Mouse (Mus musculus): ENCODE measurements around the gene Ccdc87. TPM values are rescaled to one million over a fixed set of nuclear protein-coding genes. Genes with fewer than 3 reads are reported as not detected.

Gene Ccdc87
- total and polyA plus RNA-seq, 3 experiments = not detected

DNA sequence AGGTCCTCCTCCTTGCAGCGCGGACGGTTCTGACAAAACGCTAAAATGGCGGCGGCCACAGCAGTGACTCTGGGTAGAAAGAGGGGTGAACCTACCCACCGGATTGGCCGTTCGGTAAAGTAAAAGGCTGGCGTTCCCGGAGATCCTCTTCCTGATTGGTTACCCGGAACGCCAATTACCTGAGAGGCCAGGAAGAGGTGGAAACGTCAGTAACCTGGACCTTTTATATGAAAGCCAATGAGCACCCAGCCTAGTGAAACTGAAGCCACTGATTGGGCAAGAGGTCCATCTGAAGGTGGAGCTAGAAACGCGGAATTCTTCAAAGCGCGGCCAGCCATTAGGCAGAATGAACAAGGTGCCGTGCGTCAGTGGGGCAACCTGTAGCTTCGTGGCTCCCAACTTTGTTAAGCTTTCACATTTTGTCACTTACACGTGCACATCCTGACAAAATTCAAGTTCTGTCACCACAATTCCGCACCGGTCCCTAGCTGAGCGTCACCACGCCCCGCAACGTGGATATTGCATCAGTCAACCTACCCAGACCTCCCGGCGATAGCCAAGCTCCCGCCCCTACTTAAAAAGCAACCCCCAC lies 45.2 kb upstream of the Ccdc87 start, which contains the start of gene Rbm4 (continued):
- TF ChIP-seq CHD1 (IDR thresholded peaks at IDR 0.05; ENCODE audit: low read depth, low read length) (no peak), PAX5 (IDR thresholded peaks at IDR 0.05; ENCODE audit: low read length) (no peak), KAT2A (IDR thresholded peaks at IDR 0.05; ENCODE audit: insufficient replicate concordance, low read length) (peak; percentile 72; the same call in 1 of the 2 replicates), TCF12 (IDR thresholded peaks at IDR 0.05; ENCODE audit: low read depth, low read length) (peak; percentile 76), JUN (IDR thresholded peaks at IDR 0.05; ENCODE audit: insufficient read depth, low read depth, low read length) (no peak), ZMIZ1 (IDR thresholded peaks at IDR 0.05; ENCODE audit: low read depth, low read length) (peak; percentile 81; the same call in 1 of the 2 replicates), POLR2A (IDR thresholded peaks at IDR 0.05; ENCODE audit: low read depth, low read length) (peak; percentile 84), USF1 (IDR thresholded peaks at IDR 0.05; ENCODE audit: low read depth, low read length) (no peak), USF2 (conservative IDR thresholded peaks at IDR 0.05; ENCODE audit: low read depth, low read length) (no peak), MAX (IDR thresholded peaks at IDR 0.05; ENCODE audit: low read length) (peak; percentile 95)

DNA sequence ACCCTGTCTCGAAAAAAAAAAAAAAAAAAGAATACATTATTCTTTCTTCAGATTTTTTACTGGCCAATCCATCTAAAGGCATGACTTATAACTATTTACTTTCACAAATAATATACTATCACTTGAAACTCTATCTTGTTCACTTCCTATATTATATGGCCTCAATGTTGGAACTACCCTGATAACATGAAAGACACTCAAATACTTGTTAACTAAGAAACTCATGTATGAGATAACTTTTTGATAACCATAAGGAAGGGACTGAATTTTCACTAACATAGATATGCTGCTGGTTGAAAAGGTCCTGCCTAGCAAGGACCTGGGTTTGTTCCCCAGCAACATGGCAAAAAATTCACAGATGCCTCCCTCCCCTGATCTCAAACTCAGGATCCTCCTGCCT lies 43.2 kb upstream of the Ccdc87 start:
- H3K79me2 ChIP-seq (replicated peaks; ENCODE audit: control insufficient read depth, extremely low read depth, insufficient read depth, poor library complexity, severe bottlenecking) = peaks cover 87% of the 10 kb centered on the region
- no peaks in the 10 kb centered on the region for H3K27me3 ChIP-seq (replicated peaks)
- H3K9ac ChIP-seq (ENCODE audit: insufficient read depth, low read depth) = no peak overlapping the region
- H3K9me3 ChIP-seq (replicated peaks; ENCODE audit: low read length) = no peaks in the 10 kb centered on the region
- no peak overlapping the region for H3K4me2 ChIP-seq (ENCODE audit: insufficient read depth, low read depth, poor library complexity, severe bottlenecking)
- H3K36me3 ChIP-seq (replicated peaks in 1 of 2; ENCODE audit: control insufficient read depth in 1 of 2, insufficient read depth in 1 of 2, low read length in 1 of 2) = peaks cover 25 to 56% of the 10 kb centered on the region in 2 experiments
- no peak overlapping the region for H3K4me3 ChIP-seq (replicated peaks in 1 of 3; ENCODE audit: low read depth in 2 of 3, low read length in 2 of 3, poor library complexity in 1 of 3)
- in situ Hi-C loops (cut with MboI; ENCODE audit: low pct_ligation_motif_present, low pct_unique_long_range_greater_than_20kb, low sequenced_read_pairs) (no loop called here), dilution Hi-C loops (cut with MboI; ENCODE audit: extremely low pct_ligation_motif_present, extremely low pct_unique_long_range_greater_than_20kb, low sequenced_read_pairs) (no loop called here)
- TF ChIP-seq UBTF (IDR thresholded peaks at IDR 0.05; ENCODE audit: low read depth, low read length) (no peak), MYC (IDR thresholded peaks at IDR 0.05; ENCODE audit: low read depth, low read length) (no peak), USF1 (IDR thresholded peaks at IDR 0.05; ENCODE audit: low read depth, low read length) (no peak), RCOR1 (conservative IDR thresholded peaks at IDR 0.05; ENCODE audit: low read depth, low read length) (no peak), ZKSCAN1 (IDR thresholded peaks at IDR 0.05; ENCODE audit: borderline replicate concordance, low read depth, low read length) (no peak), POLR2AphosphoS2 (IDR thresholded peaks at IDR 0.05; ENCODE audit: low read depth, low read length) (no peak), MAX (IDR thresholded peaks at IDR 0.05; ENCODE audit: low read length) (no peak), BHLHE40 (IDR thresholded peaks at IDR 0.05; ENCODE audit: low read depth, low read length) (no peak), NRF1 (IDR thresholded peaks at IDR 0.05; ENCODE audit: low read depth, low read length) (no peak), E2F4 (IDR thresholded peaks at IDR 0.05; ENCODE audit: insufficient replicate concordance, low read depth, low read length) (no peak), NELFE (IDR thresholded peaks at IDR 0.05; ENCODE audit: low read depth, low read length) (no peak), PAX5 (IDR thresholded peaks at IDR 0.05; ENCODE audit: low read length) (no peak), RAD21 (IDR thresholded peaks at IDR 0.05; ENCODE audit: low read depth, low read length) (no peak), MEF2A (IDR thresholded peaks at IDR 0.05; ENCODE audit: borderline replicate concordance, low read depth, low read length) (no peak), SIN3A (IDR thresholded peaks at IDR 0.05; ENCODE audit: low read length) (no peak), ZC3H11A (IDR thresholded peaks at IDR 0.05; ENCODE audit: low read depth, low read length) (no peak), MAZ (IDR thresholded peaks at IDR 0.05; ENCODE audit: low read depth, low read length) (no peak), JUN (IDR thresholded peaks at IDR 0.05; ENCODE audit: insufficient read depth, low read depth, low read length) (no peak), CHD1 (IDR thresholded peaks at IDR 0.05; ENCODE audit: low read depth, low read length) (no peak)
- DNase-seq (ENCODE audit: extremely low read depth) = no peak
- H3K4me1 ChIP-seq (ENCODE audit: control insufficient read depth in 1 of 2, insufficient read depth in 2 of 2) = peaks cover 6 to 29% of the 10 kb centered on the region in 2 experiments; a peak in 3 of 4 replicates
- H3K27ac ChIP-seq (ENCODE audit: insufficient read depth, low read depth) = no peak overlapping the region

All from CH12.LX (cell line).